Mouse (Mus musculus) liver, embryonic 14.5 days (tissue): ENCODE measurements at regions not wholly inside any gene's neighbourhood (a gene's known extent, or its start where the extent isn't known, plus 50 kb on each side); places are given as distances from the start of the nearest gene placed in this dataset.

Source experiments
- ATAC-seq: fragments of 200-750 bp; cut with Nextera tagmentation; 2 replicates; pipeline ENCODE4 v1.8.0; 2017; ENCODE audit warnings: moderate number of reproducible peaks, mild to moderate bottlenecking, moderate library complexity; ENCODE audit not compliant: insufficient read depth
- DNase-seq, 3 experiments: peaks; one replicate each; pipeline ENCODE4 v3.0.0-alpha.2; 2012 to 2013; ENCODE audit warnings: low read depth in 3 of 3, low spot score in 3 of 3
- H3K27ac ChIP-seq: fragments of 300-500 bp; sonication (generic); 2 replicates; pipeline ENCODE4 v1.5.1; 2014; ENCODE audit warnings: moderate library complexity, mild to moderate bottlenecking, control low read depth, inconsistent platforms
- H3K27me3 ChIP-seq: fragments of 300-500 bp; sonication (generic); 2 replicates; pipeline ENCODE4 v1.6.1; 2014; ENCODE audit warnings: mild to moderate bottlenecking, low read length, moderate library complexity; ENCODE audit not compliant: control insufficient read depth, insufficient read depth
- H3K36me3 ChIP-seq: fragments of 300-500 bp; sonication (generic); replicated peaks from 2 replicates; pipeline ENCODE4 v1.6.1; 2014; ENCODE audit warnings: low read depth; ENCODE audit not compliant: control insufficient read depth, insufficient read depth
- H3K4me1 ChIP-seq, 2 experiments: fragments of 200-500 bp in 1 of 2; fragments of 300-500 bp in 1 of 2; sonication (generic) in 1 of 2; replicated peaks; 2 replicates each; pipeline ENCODE4 v1.6.1; 2012 to 2014; ENCODE audit warnings: antibody characterized with exemption in 1 of 2, inconsistent platforms in 1 of 2, low read length in 1 of 2; ENCODE audit not compliant: control insufficient read depth in 2 of 2, insufficient read depth in 2 of 2
- H3K4me2 ChIP-seq: fragments of 300-500 bp; sonication (generic); 2 replicates; pipeline ENCODE4 v1.6.1; 2014; ENCODE audit warnings: low read depth, mild to moderate bottlenecking, control low read depth, moderate library complexity
- H3K4me3 ChIP-seq, 2 experiments: fragments of 200-500 bp in 1 of 2; fragments of 300-500 bp in 1 of 2; sonication (generic) in 1 of 2; 2 replicates each; pipeline ENCODE4 v1.5.1; 2012 to 2014; ENCODE audit warnings: low read depth in 2 of 2, low read length in 2 of 2, mild to moderate bottlenecking in 2 of 2, control low read depth in 1 of 2, inconsistent platforms in 1 of 2, moderate library complexity in 1 of 2; ENCODE audit not compliant: insufficient read depth in 1 of 2
- H3K9ac ChIP-seq: fragments of 300-500 bp; sonication (generic); replicated peaks from 2 replicates; pipeline ENCODE4 v1.6.1; 2014; ENCODE audit warnings: mild to moderate bottlenecking, control low read depth, moderate library complexity
- H3K9me3 ChIP-seq: fragments of 300-500 bp; sonication (generic); 2 replicates; pipeline ENCODE4 v1.6.1; 2016; ENCODE audit warnings: low read length, mixed read lengths; ENCODE audit not compliant: control insufficient read depth
- CTCF ChIP-seq: IDR thresholded peaks from 2 replicates; pipeline ENCODE4 v1.5.1; 2016; ENCODE audit warnings: antibody characterized with exemption, low read depth, control low read depth
- EP300 ChIP-seq: IDR thresholded peaks from 2 replicates; pipeline ENCODE4 v1.6.1; 2016; ENCODE audit warnings: antibody characterized with exemption, low read depth
- WGBS: fragments of 180-500 bp; shearing (Covaris S2); extraction: QIAGEN DNeasy Blood & Tissue Kit; methylation state at CpG from one replicate; pipeline ENCODE4 v1.1.7; 2014; ENCODE audit not compliant: insufficient replicate concordance; 5-methylcytosine and 5-hydroxymethylcytosine counted together

GRCm38 (mm10) chr13:16700934-16701333 lies 689.3 kb downstream of the Inhba start:
- no peak for TF ChIP-seq EP300
- TF ChIP-seq CTCF = no peak
- H3K27me3 ChIP-seq = no peaks in the 10 kb centered on the region
- DNase-seq (no peak), ATAC-seq (no peak)
- H3K27ac ChIP-seq = no peak overlapping the region
- no peak overlapping the region for H3K4me3 ChIP-seq
- H3K9ac ChIP-seq = no peak overlapping the region
- no peaks in the 10 kb centered on the region for H3K36me3 ChIP-seq
- no peak overlapping the region for H3K4me2 ChIP-seq
- H3K4me1 ChIP-seq = no peaks in the 10 kb centered on the region
- H3K9me3 ChIP-seq = no peaks in the 10 kb centered on the region
- WGBS = 48% methylated on average over 2 of the region's 2 CpGs

GRCm38 (mm10) chr13:16702138-16702537 lies 690.5 kb downstream of the Inhba start:
- no peaks in the 10 kb centered on the region for H3K9me3 ChIP-seq
- no peak for ATAC-seq
- no peak overlapping the region for H3K9ac ChIP-seq
- 40% methylated on average over 1 of the region's 1 CpGs for WGBS
- TF ChIP-seq EP300 = no peak
- TF ChIP-seq CTCF = no peak
- H3K4me2 ChIP-seq = no peak overlapping the region
- H3K36me3 ChIP-seq = no peaks in the 10 kb centered on the region
- no peak overlapping the region for H3K4me3 ChIP-seq
- H3K4me1 ChIP-seq = no peaks in the 10 kb centered on the region
- no peak for DNase-seq
- no peak overlapping the region for H3K27ac ChIP-seq
- no peaks in the 10 kb centered on the region for H3K27me3 ChIP-seq

DNA sequence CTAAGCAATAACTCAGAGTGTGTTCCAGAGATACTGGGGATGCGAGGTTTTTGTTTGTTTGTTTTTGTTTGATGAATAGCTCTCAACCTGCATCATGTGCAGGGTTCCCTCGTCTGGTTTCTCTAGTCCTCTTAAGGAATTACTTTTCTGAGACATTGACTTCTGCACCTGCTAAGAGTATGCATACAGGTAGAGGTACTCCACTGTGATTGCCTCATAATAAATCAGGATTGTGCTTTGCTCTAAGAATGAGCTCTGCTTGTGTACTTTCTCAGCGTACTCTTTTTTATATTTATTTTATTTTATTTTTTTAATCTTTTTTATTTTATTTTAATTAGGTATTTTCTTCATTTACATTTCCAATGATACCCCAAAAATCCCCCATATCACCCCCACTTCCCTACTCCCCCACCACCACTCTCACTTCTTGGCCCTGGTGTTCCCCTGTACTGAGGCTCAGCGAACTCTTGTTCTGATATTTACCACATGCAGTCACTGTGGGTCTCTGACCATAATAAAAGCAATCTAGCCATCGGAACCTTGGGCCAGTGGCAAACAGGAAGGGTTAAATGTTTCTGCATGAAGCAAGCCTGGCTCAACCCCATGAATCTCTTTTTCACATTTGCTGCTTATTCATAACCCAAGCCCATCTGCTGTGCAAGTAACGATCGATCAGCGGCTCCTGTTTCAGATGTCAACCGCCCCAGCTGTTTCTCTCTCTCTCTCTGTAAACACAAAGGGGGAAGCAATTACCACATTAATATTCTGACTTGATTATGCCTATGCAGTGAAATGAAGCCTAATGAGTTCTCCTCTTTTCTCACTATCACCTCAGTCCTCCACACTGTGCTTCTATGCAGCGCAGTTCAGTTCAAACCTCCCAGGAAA lies 693.8 kb downstream of the Inhba start:
- TF ChIP-seq EP300 = no peak
- TF ChIP-seq CTCF = no peak
- 60% methylated on average over 10 of the region's 10 CpGs for WGBS
- ATAC-seq = no peak

GRCm38 (mm10) chr13:16706105-16706442 lies 694.4 kb downstream of the Inhba start:
- no peaks in the 10 kb centered on the region for H3K27me3 ChIP-seq
- DNase-seq = no peak
- ATAC-seq = no peak
- H3K27ac ChIP-seq = no peak overlapping the region
- no peak overlapping the region for H3K4me2 ChIP-seq
- H3K9ac ChIP-seq = no peak overlapping the region
- no peaks in the 10 kb centered on the region for H3K4me1 ChIP-seq
- TF ChIP-seq EP300 = no peak
- no peak for TF ChIP-seq CTCF
- WGBS = 25% methylated on average over 1 of the region's 1 CpGs
- no peaks in the 10 kb centered on the region for H3K36me3 ChIP-seq
- no peak overlapping the region for H3K4me3 ChIP-seq
- H3K9me3 ChIP-seq = no peaks in the 10 kb centered on the region

More for the DNA sequence above, 693.8 kb downstream of the Inhba start:
- Histone ChIP-seq H3K27ac (no peak overlapping the region), H3K9ac (no peak overlapping the region), H3K36me3 (no peaks in the 10 kb centered on the region), H3K4me2 (no peak overlapping the region), H3K9me3 (no peaks in the 10 kb centered on the region), H3K4me1 (no peaks in the 10 kb centered on the region), H3K4me3 (no peak overlapping the region), H3K27me3 (no peaks in the 10 kb centered on the region)
- no peak for DNase-seq

GRCm38 (mm10) chr13:16715296-16715960 lies 703.8 kb downstream of the Inhba start:
- Histone ChIP-seq H3K36me3 (no peaks in the 10 kb centered on the region), H3K9ac (no peak overlapping the region), H3K9me3 (no peaks in the 10 kb centered on the region), H3K27me3 (no peaks in the 10 kb centered on the region), H3K27ac (no peak overlapping the region), H3K4me1 (no peaks in the 10 kb centered on the region), H3K4me2 (no peak overlapping the region), H3K4me3 (no peak overlapping the region)
- no peak for TF ChIP-seq EP300
- no peak for TF ChIP-seq CTCF
- no peak for DNase-seq
- no peak for ATAC-seq
- 42% methylated on average over 5 of the region's 5 CpGs for WGBS
